Mouse (Mus musculus) stomach, embryonic 15.5 days (tissue): ENCODE results near the gene Slc47a1. TPM values are rescaled to one million over a fixed set of nuclear protein-coding genes. Genes with fewer than 3 reads are reported as not detected.
"Not testable (repeated sequence)": the region's sequence is repeated elsewhere in the genome, so short reads cannot be mapped to it uniquely, and the experiment has no call there.

Experiments used
- ATAC-seq: fragments of 200-750 bp; cut with Nextera tagmentation; 2 replicates; pipeline ENCODE4 v1.8.0; 2017; ENCODE audit warnings: low read depth, moderate number of reproducible peaks, moderate TSS enrichment; ENCODE audit not compliant: insufficient read depth, low FRiP score
- H3K27ac ChIP-seq: fragments of 300-500 bp; sonication (generic); 2 replicates; pipeline ENCODE4 v1.5.1; 2015; ENCODE audit warnings: mild to moderate bottlenecking, inconsistent platforms
- H3K27me3 ChIP-seq: fragments of 300-500 bp; sonication (generic); replicated peaks from 2 replicates; pipeline ENCODE4 v1.6.1; 2015; ENCODE audit warnings: inconsistent platforms
- H3K36me3 ChIP-seq: fragments of 300-500 bp; sonication (generic); 2 replicates; pipeline ENCODE4 v1.6.1; 2015; ENCODE audit warnings: inconsistent platforms
- H3K4me1 ChIP-seq: fragments of 300-500 bp; sonication (generic); 2 replicates; pipeline ENCODE4 v1.6.1; 2015; ENCODE audit warnings: inconsistent platforms
- H3K4me2 ChIP-seq: fragments of 300-500 bp; sonication (generic); 2 replicates; pipeline ENCODE4 v1.6.1; 2015; ENCODE audit warnings: mild to moderate bottlenecking, inconsistent platforms
- H3K4me3 ChIP-seq: fragments of 300-500 bp; sonication (generic); replicated peaks from 2 replicates; pipeline ENCODE4 v1.5.1; 2015; ENCODE audit warnings: inconsistent platforms
- H3K9ac ChIP-seq: fragments of 300-500 bp; sonication (generic); 2 replicates; pipeline ENCODE4 v1.6.1; 2015; ENCODE audit warnings: inconsistent platforms
- H3K9me3 ChIP-seq: fragments of 300-500 bp; sonication (generic); 2 replicates; pipeline ENCODE4 v1.6.1; 2016; ENCODE audit warnings: inconsistent platforms
- WGBS: fragments of 180-500 bp; shearing (Covaris S2); methylation state at CpG from one replicate; pipeline ENCODE4 v1.1.7; 2015; 5-methylcytosine and 5-hydroxymethylcytosine counted together
- polyA plus RNA-seq: library from polyadenylated mRNA; unstranded; fragments of >200 nt; fragmentation: Nextera tagmentation; extraction: Ambion mirVana; gene quantifications from 2 replicates; pipeline ENCODE4 v1.2.1, GENCODE M21; 2015

Slc47a1 gene
- polyA plus RNA-seq, 1 experiment from 2014 or later, result 2.1 TPM

DNA sequence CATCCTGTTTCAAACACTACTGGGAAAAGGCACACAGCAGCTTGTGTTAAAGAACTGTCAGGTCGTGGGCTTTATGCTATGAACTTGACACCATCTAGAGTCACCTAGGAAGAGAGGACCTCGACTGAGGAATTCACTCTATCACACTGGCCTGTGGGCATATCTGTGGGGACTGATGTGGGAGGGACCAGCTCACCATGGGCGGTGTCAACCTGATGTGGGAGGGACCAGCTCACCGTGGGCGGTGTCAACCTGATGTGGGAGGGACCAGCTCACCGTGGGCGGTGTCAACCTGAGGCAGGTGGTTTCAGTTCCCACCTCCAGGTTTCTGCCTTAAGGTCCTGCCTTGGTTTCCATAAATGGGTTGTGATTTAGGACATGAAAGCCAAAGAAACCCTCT lies 70.3 kb downstream of the Slc47a1 start:
- no peak for ATAC-seq
- no peak overlapping the region for H3K9ac ChIP-seq
- no peaks in the 10 kb centered on the region for H3K9me3 ChIP-seq
- 41% methylated on average over 7 of the region's 7 CpGs for WGBS
- H3K4me3 ChIP-seq, result no peak overlapping the region
- H3K27ac ChIP-seq, result no peak overlapping the region
- no peaks in the 10 kb centered on the region for H3K27me3 ChIP-seq
- no peaks in the 10 kb centered on the region for H3K4me1 ChIP-seq
- no peaks in the 10 kb centered on the region for H3K36me3 ChIP-seq
- no peak overlapping the region for H3K4me2 ChIP-seq

DNA sequence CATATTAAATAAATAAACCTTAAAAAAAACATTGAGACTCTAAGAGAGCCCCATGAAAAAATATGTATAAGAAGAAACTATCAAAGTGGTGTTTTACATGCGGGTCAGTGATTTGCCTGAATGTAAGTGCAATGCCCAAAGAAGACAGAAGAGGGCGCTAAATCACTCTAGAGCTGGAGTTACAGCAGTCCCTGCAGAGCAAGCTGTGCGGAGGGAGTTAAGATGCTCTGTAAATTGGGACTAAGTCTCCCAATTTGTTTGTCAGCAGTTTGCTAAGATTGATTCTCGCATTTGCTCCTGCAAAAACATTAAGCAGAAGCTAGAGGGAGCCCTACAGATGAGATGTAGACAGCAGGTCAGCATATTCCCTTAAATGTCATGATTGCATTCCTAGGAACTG lies 72.8 kb downstream of the Slc47a1 start:
- Histone ChIP-seq H3K27me3 (no peaks in the 10 kb centered on the region), H3K4me3 (no peak overlapping the region), H3K9me3 (no peaks in the 10 kb centered on the region), H3K36me3 (no peaks in the 10 kb centered on the region), H3K27ac (no peak overlapping the region), H3K4me1 (peaks cover 2% of the 10 kb centered on the region; the same call in 1 of the 2 replicates), H3K4me2 (no peak overlapping the region), H3K9ac (no peak overlapping the region)
- 77% methylated on average over 4 of the region's 4 CpGs for whole genome bisulfite sequencing
- no peak for ATAC-seq

DNA sequence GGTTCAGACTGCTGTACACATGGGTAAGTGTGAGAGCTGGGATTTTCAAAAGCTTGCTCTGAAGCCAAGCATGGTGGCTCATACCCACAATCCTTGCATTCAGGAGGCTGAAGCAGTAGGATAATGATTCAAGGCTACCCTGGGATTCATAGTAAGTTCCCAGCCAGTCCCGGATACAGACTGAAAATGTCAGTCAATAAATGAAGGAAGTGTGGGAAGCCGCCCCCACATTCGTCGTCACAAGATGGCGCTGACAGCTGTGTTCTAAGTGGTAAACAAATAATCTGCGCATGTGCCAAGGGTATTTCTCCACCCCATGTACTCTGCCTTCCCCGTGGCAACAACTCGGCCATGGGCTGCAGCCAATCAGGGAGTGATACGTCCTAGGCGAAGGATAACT lies 73.6 kb downstream of the Slc47a1 start:
- not testable (repeated sequence) for ATAC-seq, H3K4me2 ChIP-seq
- 93% methylated on average over 6 of the region's 10 CpGs for whole genome bisulfite sequencing

DNA sequence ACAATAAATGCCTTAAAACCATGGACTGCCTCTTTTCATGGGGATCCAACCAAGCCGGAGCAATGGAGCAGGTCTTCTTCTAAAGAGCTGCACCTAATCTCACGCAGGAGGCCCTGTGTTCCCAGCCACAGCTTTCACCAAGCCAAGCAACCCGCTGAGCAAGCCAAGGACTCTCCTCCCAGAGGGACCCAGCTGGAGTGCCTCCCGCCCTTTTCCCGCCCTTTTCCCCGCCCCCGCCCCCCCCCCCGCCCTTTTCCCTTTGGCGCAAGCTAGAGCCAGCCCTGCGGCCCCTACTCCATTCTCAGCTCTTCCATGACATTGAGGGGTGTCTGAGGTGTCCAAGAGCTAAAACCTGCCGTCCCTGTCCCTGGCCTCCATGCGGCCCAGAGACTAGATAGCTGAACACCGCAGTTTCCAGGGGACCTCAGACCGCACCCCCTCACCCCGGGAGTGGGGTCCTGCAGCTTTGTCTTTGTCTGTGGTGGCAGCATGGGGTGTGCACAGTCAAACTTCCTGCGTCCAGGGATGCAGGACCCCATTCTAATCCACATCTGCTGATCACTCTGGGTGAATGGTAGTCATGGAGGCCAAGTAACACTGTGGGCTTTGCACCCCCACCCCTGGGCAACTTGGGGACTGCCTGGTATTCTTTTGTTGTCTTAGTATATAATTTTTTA lies 77.3 kb downstream of the Slc47a1 start:
- Histone ChIP-seq H3K9ac (no peak overlapping the region), H3K4me3 (no peak overlapping the region; the same call in 1 of the 2 replicates)
- WGBS, result 16% methylated on average over 15 of the region's 16 CpGs

More for the DNA sequence above, 73.6 kb downstream of the Slc47a1 start:
- H3K4me3 ChIP-seq, H3K27me3 ChIP-seq, H3K9me3 ChIP-seq, H3K4me1 ChIP-seq, H3K36me3 ChIP-seq, H3K9ac ChIP-seq, H3K27ac ChIP-seq: not testable (repeated sequence)

DNA sequence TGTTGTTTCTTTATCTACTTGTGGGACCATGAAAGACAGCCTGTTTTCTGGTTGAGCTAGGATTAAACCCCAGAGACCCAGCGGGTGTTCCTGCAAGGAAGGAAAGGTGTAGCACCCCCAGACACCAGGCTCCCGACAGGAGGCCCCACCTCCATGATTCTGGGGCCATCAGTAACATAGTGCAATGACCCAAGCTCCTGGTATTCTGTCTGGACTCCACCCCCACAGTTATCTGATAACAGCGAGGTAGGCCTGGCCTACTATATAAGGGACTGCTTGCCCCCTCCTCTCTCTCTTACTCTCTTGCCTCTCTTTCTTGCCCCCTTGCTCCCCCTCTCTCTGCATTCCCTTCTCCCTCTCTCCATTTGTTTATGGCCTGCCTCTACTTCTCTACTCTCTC lies 77.9 kb downstream of the Slc47a1 start:
- Histone ChIP-seq H3K9ac (no peak overlapping the region), H3K4me1 (peaks cover 5% of the 10 kb centered on the region; the same call in 1 of the 2 replicates), H3K9me3 (no peaks in the 10 kb centered on the region), H3K4me3 (no peak overlapping the region), H3K4me2 (peak overlapping the region; percentile 43; the same call in 1 of the 2 replicates), H3K36me3 (no peaks in the 10 kb centered on the region), H3K27ac (no peak overlapping the region), H3K27me3 (no peaks in the 10 kb centered on the region)
- WGBS, result 56% methylated on average over 3 of the region's 3 CpGs
- no peak for ATAC-seq

More for the DNA sequence above, 77.3 kb downstream of the Slc47a1 start:
- Histone ChIP-seq H3K27me3 (no peaks in the 10 kb centered on the region), H3K4me1 (peaks cover 5% of the 10 kb centered on the region; the same call in 1 of the 2 replicates), H3K9me3 (no peaks in the 10 kb centered on the region), H3K27ac (no peak overlapping the region), H3K4me2 (peak overlapping the region; percentile 43), H3K36me3 (no peaks in the 10 kb centered on the region)
- peak; percentile 63; the same call in 1 of the 2 replicates for ATAC-seq

DNA sequence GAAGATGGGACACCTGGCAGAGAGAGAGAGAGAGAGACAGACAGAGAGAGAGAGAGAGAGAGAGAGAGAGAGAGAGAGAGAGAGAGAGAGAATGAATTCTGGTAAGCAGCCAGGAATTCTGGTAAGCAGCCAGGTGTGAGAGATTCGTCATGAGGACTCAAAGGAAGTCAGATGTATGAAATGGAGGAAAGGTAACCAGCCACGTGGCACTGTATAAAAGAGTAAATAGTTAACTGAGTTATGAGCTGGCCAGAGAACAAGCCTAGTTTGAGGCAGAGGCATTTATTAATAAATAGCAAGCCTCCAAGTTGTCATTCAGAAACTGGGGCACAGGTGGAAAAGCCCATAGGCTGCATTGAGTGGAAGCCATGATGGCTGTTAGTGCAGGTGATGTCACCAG lies 80.2 kb downstream of the Slc47a1 start:
- H3K4me1 ChIP-seq, result peaks cover 5% of the 10 kb centered on the region; the same call in 1 of the 2 replicates
- H3K4me2 ChIP-seq, result no peak overlapping the region
- H3K9me3 ChIP-seq, result no peaks in the 10 kb centered on the region
- no peak overlapping the region for H3K9ac ChIP-seq
- H3K27ac ChIP-seq, result no peak overlapping the region
- ATAC-seq, result no peak
- WGBS, result 41% methylated on average over 2 of the region's 2 CpGs
- no peak overlapping the region for H3K4me3 ChIP-seq
- no peaks in the 10 kb centered on the region for H3K36me3 ChIP-seq
- no peaks in the 10 kb centered on the region for H3K27me3 ChIP-seq

DNA sequence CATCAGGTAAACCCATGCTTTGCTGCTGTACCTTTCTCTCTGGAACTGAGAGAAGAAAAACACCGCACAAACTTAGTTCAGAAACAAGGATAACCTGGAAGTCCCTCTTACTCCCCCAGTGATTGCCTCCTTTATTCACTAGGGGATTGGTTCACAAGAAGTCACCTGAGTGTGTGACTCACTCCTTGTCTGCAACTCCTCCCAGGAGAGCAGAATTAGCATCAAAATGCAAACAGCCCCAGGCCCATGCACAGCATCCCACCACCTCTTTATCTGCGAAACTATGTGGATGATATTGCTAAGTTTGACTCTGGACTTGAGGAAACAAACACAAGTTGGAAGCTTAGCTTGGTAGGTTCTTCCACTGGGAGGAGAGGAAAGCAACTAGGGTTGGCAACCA lies 80.8 kb downstream of the Slc47a1 start:
- no peak overlapping the region for H3K4me3 ChIP-seq
- no peaks in the 10 kb centered on the region for H3K9me3 ChIP-seq
- no peaks in the 10 kb centered on the region for H3K36me3 ChIP-seq
- no peak overlapping the region for H3K4me2 ChIP-seq
- H3K27me3 ChIP-seq, result no peaks in the 10 kb centered on the region
- H3K9ac ChIP-seq, result no peak overlapping the region
- peaks cover 5% of the 10 kb centered on the region; the same call in 1 of the 2 replicates for H3K4me1 ChIP-seq
- H3K27ac ChIP-seq, result no peak overlapping the region
- WGBS, result 83% methylated on average over 2 of the region's 2 CpGs
- no peak for ATAC-seq

DNA sequence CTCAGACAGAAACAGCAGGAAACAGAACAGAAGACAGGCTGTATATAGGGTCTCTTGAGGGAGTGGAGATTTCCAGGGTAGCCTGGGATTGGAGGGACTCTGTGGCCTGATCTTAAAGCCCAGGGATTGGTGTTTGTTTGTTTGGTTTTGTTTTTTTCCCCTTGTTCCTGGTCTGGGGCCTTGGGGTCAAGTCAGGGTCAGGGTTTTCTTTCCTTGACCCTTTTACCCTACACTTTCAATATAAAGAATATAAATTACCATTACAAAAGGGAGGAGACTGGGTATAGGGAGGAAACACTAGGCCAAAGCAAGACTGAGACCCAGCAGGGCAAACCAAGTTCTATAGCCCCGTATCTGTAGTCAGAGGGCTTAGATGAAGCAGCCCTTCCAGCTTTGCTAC lies 81.6 kb downstream of the Slc47a1 start:
- peaks cover 5% of the 10 kb centered on the region; the same call in 1 of the 2 replicates for H3K4me1 ChIP-seq
- no peak overlapping the region for H3K4me2 ChIP-seq
- H3K27ac ChIP-seq, result no peak overlapping the region
- H3K36me3 ChIP-seq, result no peaks in the 10 kb centered on the region
- H3K27me3 ChIP-seq, result no peaks in the 10 kb centered on the region
- ATAC-seq, result no peak
- no peak overlapping the region for H3K9ac ChIP-seq
- WGBS, result 89% methylated on average over 1 of the region's 1 CpGs
- no peaks in the 10 kb centered on the region for H3K9me3 ChIP-seq
- no peak overlapping the region for H3K4me3 ChIP-seq

DNA sequence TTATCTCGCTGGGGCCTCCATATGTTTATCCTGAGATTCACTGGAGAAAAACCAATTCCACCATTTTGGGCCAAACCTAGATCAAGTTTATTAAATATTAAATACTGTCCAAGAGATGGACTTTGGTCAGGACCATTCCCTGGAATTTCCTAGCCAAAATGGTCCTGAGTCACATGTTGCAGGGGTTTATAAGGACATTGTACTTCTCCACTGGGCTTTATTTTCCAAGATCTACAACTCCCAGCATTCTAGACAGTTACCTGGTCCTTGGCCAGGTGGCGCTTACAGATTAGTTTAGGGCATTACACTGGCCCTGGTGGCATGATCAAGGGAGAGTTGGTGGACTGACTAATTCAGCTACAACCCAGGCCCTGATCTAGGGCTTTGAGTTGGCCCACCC lies 82.6 kb downstream of the Slc47a1 start:
- H3K36me3 ChIP-seq, result no peaks in the 10 kb centered on the region
- no peaks in the 10 kb centered on the region for H3K27me3 ChIP-seq
- H3K4me3 ChIP-seq, result no peak overlapping the region
- ATAC-seq, result no peak
- H3K9ac ChIP-seq, result no peak overlapping the region
- 92% methylated on average over 2 of the region's 2 CpGs for WGBS
- H3K4me2 ChIP-seq, result no peak overlapping the region
- no peak overlapping the region for H3K27ac ChIP-seq
- H3K9me3 ChIP-seq, result no peaks in the 10 kb centered on the region
- H3K4me1 ChIP-seq, result 0 out of 2 replicates have a peak, but pooled peaks cover 2% of the 10 kb centered on the region

DNA sequence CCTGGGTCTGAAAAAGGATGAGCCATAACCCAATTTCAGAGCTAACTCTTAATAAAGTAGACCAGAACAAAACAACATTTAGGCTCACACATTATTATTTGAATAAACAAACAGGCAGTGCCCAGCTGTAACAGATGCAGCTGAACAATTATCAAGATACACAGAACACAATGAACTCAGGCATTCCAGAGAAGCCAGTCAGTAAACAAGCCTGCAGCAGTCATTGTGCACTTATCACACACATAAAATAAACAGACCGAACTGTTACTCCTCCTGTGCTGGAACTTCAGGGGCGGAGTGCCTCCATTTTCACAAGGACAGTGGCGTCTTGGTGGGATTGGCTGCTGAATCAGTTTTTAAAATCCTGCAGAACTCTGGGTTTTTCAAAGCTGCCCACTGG lies 83.7 kb downstream of the Slc47a1 start:
- Histone ChIP-seq H3K36me3 (no peaks in the 10 kb centered on the region), H3K4me1 (no peaks in the 10 kb centered on the region), H3K9ac (no peak overlapping the region), H3K4me2 (no peak overlapping the region), H3K27me3 (no peaks in the 10 kb centered on the region), H3K9me3 (no peaks in the 10 kb centered on the region), H3K27ac (no peak overlapping the region), H3K4me3 (no peak overlapping the region)
- WGBS, result 46% methylated on average over 3 of the region's 3 CpGs
- ATAC-seq, result no peak
